Mouse (Mus musculus) C2C12 (cell line): ENCODE data around the gene Mindy4. TPM values are rescaled to one million over a fixed set of nuclear protein-coding genes. Genes with fewer than 3 reads are reported as not detected.

Experiments used
- H3K27me3 ChIP-seq: one replicate; pipeline ENCODE4 v1.6.1; 2011; ENCODE audit not compliant: control insufficient read depth, insufficient read depth, insufficient read length
- H3K36me3 ChIP-seq: one replicate; pipeline ENCODE4 v1.6.1; 2011; ENCODE audit not compliant: control insufficient read depth, insufficient read depth
- H3K4me3 ChIP-seq: one replicate; pipeline ENCODE4 v1.5.1; 2011; ENCODE audit warnings: mild to moderate bottlenecking, control low read depth; ENCODE audit not compliant: poor library complexity, insufficient read depth, severe bottlenecking
- H3K79me2 ChIP-seq: one replicate; pipeline ENCODE4 v1.6.1; 2011; ENCODE audit not compliant: control insufficient read depth, insufficient read depth
- H3K79me3 ChIP-seq: one replicate; pipeline ENCODE4 v1.6.1; 2011; ENCODE audit warnings: low read depth, control low read depth
- H3ac ChIP-seq: one replicate; pipeline ENCODE3; 2011; ENCODE audit warnings: low read depth; ENCODE audit not compliant: control insufficient read depth, insufficient read length
- CEBPB ChIP-seq: IDR thresholded peaks from one replicate; pipeline ENCODE4 v1.6.1; 2011; ENCODE audit warnings: low read depth, mild to moderate bottlenecking, control low read depth, moderate library complexity
- CTCF ChIP-seq: IDR thresholded peaks from one replicate; pipeline ENCODE4 v1.5.1; 2011; ENCODE audit not compliant: control insufficient read depth, insufficient read depth, insufficient read length
- FOSL1 ChIP-seq: IDR thresholded peaks from one replicate; pipeline ENCODE4 v1.8.0; 2011; ENCODE audit warnings: mild to moderate bottlenecking, low read length; ENCODE audit not compliant: poor library complexity, insufficient read depth, severe bottlenecking
- MAX ChIP-seq: IDR thresholded peaks from one replicate; pipeline ENCODE4 v1.6.1; 2011; ENCODE audit warnings: mild to moderate bottlenecking, control low read depth
- MYOD1 ChIP-seq: IDR thresholded peaks from one replicate; pipeline ENCODE4 v1.6.1; 2011; ENCODE audit warnings: low read depth; ENCODE audit not compliant: control insufficient read depth, insufficient read length
- MYOG ChIP-seq: IDR thresholded peaks from one replicate; pipeline ENCODE4 v1.6.1; 2011; ENCODE audit not compliant: control insufficient read depth, insufficient read length; ENCODE audit errors: extremely low read depth
- USF1 ChIP-seq: IDR thresholded peaks from one replicate; pipeline ENCODE4 v1.6.1; 2011; ENCODE audit warnings: low read depth, mild to moderate bottlenecking, control low read depth, moderate library complexity
- polyA plus RNA-seq: library from polyadenylated mRNA; unstranded; fragments of >200 nt; fragmentation: generic; extraction: Trizol; gene quantifications from one replicate; pipeline ENCODE4 v1.2.1, GENCODE M21; 2012; ENCODE audit warnings: missing spikeins

Gene Mindy4
- polyA plus RNA-seq, 1 experiment: 2.6 TPM

- Histone ChIP-seq H3K79me2 (no peaks in the 10 kb centered on the region), H3K36me3 (peaks cover 7% of the 10 kb centered on the region), H3K79me3 (no peaks in the 10 kb centered on the region), H3ac (no peak overlapping the region), H3K4me3 (no peak overlapping the region), H3K27me3 (no peaks in the 10 kb centered on the region)
- TF ChIP-seq MYOD1 (no peak), CEBPB (no peak), USF1 (no peak), MAX (no peak), CTCF (no peak), FOSL1 (no peak), MYOG (no peak)
These were observed 31.5 kb downstream of the Mindy4 start for GRCm38 (mm10) chr6:55234636-55235035.

DNA sequence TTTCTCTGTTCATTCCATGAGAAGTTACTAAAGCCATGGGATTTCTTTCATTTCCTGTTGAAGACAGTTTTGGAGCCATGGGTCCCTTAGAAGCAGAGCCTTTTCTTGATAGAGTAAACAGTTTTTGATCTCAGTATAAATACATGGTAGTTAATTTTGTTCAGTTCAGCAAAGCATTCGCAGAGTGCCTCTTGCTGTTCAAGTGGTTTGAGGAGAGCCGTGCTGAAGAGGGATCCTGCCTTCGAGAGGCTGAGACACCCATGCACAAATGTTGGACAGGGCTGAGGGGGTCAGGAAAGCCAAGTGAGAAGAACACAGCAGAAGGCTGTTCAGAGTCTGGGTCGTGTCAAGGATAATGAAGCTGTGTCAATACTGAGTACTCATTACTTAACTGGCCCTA, 32.5 kb downstream of the Mindy4 start:
- no peak overlapping the region for H3ac ChIP-seq
- H3K4me3 ChIP-seq: no peak overlapping the region
- H3K79me2 ChIP-seq: no peaks in the 10 kb centered on the region
- peaks cover 7% of the 10 kb centered on the region for H3K36me3 ChIP-seq
- H3K27me3 ChIP-seq: no peaks in the 10 kb centered on the region
- H3K79me3 ChIP-seq: no peaks in the 10 kb centered on the region
- no peak for TF ChIP-seq FOSL1
- no peak for TF ChIP-seq CTCF
- TF ChIP-seq MYOD1: no peak
- no peak for TF ChIP-seq USF1
- no peak for TF ChIP-seq CEBPB
- TF ChIP-seq MAX: no peak
- no peak for TF ChIP-seq MYOG

- no peaks in the 10 kb centered on the region for H3K27me3 ChIP-seq
- TF ChIP-seq MYOD1 (no peak), MYOG (no peak), USF1 (no peak)
- H3K79me3 ChIP-seq: no peaks in the 10 kb centered on the region
- no peak overlapping the region for H3ac ChIP-seq
- H3K79me2 ChIP-seq: no peaks in the 10 kb centered on the region
- no peak overlapping the region for H3K4me3 ChIP-seq
- H3K36me3 ChIP-seq: peaks cover 5% of the 10 kb centered on the region
These were observed 36.7 kb downstream of the Mindy4 start for GRCm38 (mm10) chr6:55239931-55240330.

DNA sequence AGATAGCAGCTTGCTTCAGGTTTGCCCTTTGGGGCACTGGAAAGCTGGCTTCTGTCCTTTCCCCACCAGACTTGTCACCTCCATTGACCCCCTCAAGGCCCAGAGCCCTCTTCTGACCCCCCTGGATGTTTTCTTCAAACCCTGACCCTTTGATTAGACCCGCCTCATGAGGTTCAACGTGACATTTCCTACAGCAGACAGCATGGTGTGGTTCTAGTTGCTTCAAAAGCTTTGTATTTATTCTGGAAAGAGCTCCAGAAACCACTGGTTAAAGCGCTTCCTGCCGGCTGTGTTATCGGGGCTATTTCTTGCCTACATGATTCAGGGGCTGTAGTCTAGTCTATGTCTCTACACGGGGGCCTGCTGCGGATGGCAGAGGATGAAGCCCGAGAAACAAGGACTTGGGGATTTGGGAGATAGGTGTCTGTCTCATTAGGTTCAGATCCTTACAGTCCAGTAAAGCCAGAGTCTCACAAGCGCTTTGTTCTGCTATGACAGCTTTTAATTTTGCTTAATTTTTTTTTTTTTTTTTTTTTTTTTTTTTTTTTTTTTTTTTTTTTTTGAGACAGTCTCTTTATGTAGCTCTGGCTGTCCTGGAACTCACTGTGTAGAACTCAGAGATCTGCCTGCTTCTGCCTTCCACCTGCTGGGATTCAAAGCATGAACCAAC, 37.5 kb downstream of the Mindy4 start:
- peaks cover 5% of the 10 kb centered on the region for H3K36me3 ChIP-seq
- no peak overlapping the region for H3ac ChIP-seq
- H3K79me3 ChIP-seq: no peaks in the 10 kb centered on the region
- H3K27me3 ChIP-seq: no peaks in the 10 kb centered on the region
- H3K79me2 ChIP-seq: no peaks in the 10 kb centered on the region
- TF ChIP-seq MYOD1 (no peak), CTCF (no peak), MYOG (no peak), FOSL1 (no peak), USF1 (no peak), CEBPB (no peak), MAX (no peak)
- H3K4me3 ChIP-seq: no peak overlapping the region

GRCm38 (mm10) chr6:55241479-55241878, 38.3 kb downstream of the Mindy4 start:
- no peak for TF ChIP-seq MYOD1
- Histone ChIP-seq H3K36me3 (peaks cover 5% of the 10 kb centered on the region), H3K79me3 (no peaks in the 10 kb centered on the region), H3K79me2 (no peaks in the 10 kb centered on the region), H3K4me3 (no peak overlapping the region), H3K27me3 (no peaks in the 10 kb centered on the region), H3ac (no peak overlapping the region)

- H3K79me3 ChIP-seq: no peaks in the 10 kb centered on the region
- H3K4me3 ChIP-seq: no peak overlapping the region
These were observed 42.5 kb downstream of the Mindy4 start for GRCm38 (mm10) chr6:55245680-55246079.

More at GRCm38 (mm10) chr6:55245680-55246079, 42.5 kb downstream of the Mindy4 start:
- TF ChIP-seq CTCF (no peak), USF1 (no peak), MYOG (no peak), CEBPB (no peak), MYOD1 (no peak), FOSL1 (no peak)
- Histone ChIP-seq H3ac (no peak overlapping the region), H3K36me3 (no peaks in the 10 kb centered on the region), H3K79me2 (no peaks in the 10 kb centered on the region), H3K27me3 (no peaks in the 10 kb centered on the region)
